Mouse (Mus musculus) cerebellum, adult (tissue): ENCODE data around the gene Nr2f6.
"Not testable (repeated sequence)": the region's sequence is repeated elsewhere in the genome, so short reads cannot be mapped to it uniquely, and the experiment has no call there.

Source experiments
- ATAC-seq: cut with Nextera tagmentation; 2 replicates; pipeline ENCODE4 v1.9.2; 2017; ENCODE audit warnings: mild to moderate bottlenecking, moderate library complexity, mixed read lengths; ENCODE audit not compliant: insufficient number of reproducible peaks, low FRiP score, low TSS enrichment

Gene Nr2f6

DNA sequence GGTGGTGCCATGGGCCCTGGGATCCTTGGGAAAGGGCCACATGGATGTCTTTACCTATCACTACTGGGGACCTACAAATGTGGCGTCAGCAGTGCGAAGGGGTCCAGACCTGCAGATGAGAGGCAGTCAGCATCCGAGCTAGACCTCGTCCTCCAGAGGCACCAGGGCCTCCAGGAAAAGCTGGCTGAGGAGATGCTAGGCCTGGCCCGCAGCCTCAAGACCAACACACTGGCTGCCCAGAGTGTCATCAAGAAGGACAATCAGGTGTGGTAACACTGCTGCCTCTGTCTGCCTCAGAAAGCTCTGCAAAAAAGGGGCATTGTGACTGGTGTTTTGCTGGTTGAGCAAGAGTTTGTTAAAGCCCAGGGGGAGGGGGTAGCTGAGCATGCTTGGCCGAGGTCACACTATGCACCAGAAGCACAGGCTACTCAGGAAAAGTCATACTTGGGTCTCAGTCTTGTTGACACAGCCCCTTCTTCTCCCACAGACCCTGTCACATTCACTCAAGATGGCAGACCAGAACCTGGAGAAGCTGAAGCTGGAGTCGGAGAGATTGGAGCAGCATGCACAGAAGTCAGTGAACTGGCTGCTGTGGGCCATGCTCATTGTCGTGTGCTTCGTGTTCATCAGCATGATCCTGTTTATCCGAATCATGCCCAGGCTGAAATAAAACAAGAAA lies 12.6 kb downstream of the Nr2f6 start:
- no peak for ATAC-seq

DNA sequence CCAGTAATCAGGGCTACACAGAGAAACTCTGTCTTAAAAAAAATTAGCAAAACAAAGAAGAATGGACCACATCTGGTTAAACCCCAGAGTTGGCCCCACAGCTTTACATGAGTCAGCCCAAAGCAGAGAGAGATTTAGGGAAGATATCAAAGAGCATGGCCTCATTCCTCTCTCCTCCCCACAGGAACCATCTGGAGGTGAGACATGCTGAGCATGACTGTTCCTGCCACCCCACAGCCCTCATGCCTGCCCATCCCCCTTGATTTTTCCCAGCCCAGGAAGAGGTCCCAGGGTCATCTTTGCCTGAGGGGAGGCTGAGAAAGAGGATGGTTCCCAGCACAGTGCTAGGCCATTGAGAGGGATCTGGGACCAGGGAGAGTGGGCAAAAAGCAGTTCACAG lies 13.4 kb downstream of the Nr2f6 start:
- ATAC-seq: no peak

DNA sequence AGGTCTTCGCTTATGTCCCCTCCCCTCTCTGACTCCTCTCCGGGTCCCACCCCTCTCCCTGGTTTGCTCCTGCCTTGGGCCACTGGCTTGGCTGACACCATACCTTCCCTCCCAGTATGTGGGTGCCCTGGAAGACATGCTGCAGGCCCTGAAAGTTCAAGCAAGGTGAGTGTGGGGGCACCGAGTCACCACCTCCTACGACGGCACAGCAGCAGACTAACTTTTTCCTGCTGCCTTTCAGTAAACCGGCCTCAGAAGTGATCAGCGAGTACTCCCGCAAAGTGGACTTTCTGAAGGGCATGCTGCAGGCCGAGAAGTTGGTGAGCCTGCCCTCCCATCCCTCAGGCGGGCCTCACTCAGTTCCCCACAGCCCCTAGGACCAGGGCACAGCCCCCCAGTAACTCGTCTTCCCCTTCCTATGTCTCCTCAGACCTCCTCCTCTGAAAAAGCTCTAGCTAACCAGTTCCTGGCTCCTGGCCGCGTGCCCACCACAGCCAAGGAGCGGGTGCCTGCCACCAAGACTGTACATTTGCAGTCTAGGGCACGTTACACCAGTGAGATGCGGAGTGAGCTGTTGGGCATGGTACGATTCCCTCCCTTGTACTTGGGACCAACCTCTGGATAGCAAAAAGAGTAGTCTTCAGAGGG lies 14.1 kb downstream of the Nr2f6 start:
- ATAC-seq: no peak

DNA sequence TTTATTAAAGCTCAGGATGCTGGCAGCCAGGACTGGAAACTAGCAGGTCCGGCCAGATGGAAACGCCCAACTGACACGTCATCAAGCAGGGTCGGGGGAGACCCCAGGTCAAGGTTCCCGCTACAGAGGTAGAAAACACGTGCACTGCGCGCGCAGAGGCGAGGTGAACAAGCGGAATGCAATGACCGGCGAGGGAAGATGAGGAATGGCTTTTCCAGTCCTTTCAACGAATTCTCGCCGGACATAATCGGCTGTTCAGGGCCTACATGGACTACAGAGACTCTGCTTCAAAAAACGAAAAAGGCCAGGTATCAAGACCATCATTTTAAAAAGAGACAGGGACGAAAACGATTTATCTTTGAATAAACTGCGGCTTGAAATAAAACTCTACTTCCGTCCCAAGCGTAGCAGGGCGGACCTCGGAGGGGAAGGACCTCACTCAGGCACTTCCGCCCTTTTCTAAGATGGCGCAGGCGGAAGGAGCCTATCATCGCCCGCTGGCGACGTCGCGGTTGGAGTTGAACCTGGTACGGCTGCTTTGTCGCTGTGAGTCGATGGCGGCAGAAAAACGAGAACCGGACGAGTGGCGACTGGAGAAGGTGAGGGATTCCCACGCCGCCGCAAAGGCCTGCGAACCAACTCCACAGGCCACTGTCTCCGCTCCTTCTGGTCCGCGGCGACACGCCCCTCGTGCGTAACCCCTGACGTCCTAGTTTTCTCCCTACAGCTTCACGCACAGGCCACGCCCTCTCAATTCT lies 14.8 kb downstream of the Nr2f6 start, which contains the start of gene Use1:
Gene Use1, plus strand, starts transcription at position 78 of the 758 bp plus-strand sequence.
- peak; percentile 69 for ATAC-seq

DNA sequence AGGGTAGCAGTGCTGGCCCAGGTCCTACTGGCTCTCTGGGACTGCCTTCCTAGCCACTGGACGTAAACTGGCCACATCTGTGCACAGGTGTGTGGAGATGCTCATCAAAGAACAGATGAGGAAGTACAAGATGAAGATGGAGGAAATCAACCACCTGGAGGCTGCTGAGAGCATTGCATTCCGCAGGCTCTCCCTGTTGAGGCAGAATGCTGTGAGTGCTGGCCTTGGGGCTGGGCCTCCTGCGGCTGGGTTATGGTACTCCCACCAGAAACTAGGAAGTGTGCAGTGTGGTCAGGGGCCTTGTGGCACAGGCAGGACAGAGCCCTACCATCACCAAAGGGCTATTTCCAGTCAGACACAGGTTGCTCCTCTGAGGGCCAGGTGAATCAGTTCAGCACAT lies 23.7 kb downstream of the Nr2f6 start:
- no peak for ATAC-seq

DNA sequence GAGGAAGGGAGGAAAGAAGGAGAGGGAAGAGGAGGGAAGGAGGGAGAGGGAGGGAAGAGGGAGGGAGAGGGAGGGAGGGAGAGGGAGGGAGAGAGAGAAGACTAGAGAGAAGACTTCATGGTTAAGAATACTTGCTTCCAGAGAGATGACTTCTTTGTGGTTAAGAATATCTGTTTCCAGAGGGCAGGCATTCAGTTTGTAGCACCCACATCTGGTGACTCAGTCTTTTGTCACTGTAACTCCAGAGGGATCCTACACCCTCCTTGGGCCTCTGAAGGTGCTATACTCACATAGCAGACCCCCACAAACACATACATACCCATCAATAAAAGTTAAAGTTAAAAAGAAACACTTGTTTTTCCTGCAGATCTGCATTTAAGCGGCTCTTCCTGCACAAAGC lies 30.2 kb downstream of the Nr2f6 start:
- no peak for ATAC-seq

DNA sequence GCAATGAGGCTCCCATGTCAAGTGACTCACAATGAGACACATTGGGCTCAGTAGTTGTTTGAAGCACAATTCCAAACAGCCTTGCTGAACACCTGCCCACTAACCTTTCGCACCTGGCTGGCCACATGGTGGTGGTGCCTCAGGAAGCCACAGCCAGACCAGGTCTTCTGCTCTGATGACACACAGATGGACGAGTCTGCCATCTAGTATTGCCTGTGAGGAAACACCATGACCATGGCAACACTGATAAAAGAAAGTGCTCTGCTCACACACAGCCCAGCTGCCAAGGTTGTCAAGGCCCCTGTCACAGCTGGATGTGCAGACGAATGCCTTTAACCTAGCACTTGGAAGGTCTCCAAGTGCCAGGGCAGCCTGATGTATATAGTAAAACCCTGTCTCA lies 30.6 kb downstream of the Nr2f6 start:
- ATAC-seq: no peak

DNA sequence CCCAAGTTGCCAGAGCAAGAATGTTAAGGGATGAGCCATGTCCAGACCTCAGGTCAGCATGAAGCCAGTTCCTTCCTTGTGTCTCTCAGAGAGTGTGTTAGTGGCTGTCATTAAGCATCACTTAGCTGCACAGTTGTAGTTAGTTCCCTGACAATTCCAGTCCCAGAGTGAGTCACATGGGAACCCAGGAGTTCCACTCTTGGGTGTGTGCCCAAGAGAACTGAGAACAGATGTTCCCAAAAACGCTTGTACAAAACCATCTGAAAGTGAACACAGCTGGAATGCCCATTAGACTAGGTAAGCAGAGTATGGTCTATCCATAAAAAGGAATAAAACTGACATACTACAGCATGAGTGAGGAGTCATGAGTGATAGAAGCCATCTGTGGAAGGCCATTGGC lies 35.2 kb downstream of the Nr2f6 start:
- no peak for ATAC-seq

DNA sequence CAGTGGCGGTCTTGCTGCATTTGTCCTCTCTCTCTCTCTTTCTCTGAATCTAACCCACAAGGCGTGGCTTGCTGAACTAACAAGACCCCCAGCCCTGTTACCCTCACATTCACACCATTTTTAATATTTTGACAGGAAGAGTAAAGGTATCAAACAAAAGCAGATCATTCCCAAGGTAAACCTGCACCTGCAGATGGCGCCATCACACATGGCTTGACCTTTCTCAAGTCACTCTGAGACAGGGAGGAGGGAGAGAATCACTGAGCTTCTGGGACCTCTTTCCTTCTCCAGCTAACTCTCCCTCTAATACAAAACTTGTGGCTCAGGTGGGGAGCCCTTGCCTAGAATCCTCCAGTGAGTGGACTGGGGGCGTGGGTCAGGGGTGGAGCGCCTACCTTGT lies 41.1 kb downstream of the Nr2f6 start:
- ATAC-seq: no peak

DNA sequence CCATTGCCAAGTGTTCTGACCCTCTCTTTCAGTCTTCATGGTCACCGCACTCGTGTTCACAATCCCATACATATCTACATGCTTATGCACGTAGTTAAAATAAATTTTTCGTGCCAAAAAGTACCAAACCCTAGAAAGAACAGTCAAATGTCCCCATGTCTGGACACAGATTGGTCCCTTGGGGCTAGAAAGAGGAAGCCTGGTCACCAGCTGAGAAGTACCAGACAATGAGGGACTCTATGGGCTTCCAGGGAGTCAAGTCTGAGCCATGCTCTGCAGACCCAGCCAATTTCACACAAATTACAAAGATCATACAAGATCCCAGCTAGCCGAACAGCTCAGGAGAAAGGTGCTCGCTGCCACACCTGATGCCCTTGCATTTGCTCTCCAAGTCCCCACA lies 43.9 kb downstream of the Nr2f6 start:
- not testable (repeated sequence) for ATAC-seq

DNA sequence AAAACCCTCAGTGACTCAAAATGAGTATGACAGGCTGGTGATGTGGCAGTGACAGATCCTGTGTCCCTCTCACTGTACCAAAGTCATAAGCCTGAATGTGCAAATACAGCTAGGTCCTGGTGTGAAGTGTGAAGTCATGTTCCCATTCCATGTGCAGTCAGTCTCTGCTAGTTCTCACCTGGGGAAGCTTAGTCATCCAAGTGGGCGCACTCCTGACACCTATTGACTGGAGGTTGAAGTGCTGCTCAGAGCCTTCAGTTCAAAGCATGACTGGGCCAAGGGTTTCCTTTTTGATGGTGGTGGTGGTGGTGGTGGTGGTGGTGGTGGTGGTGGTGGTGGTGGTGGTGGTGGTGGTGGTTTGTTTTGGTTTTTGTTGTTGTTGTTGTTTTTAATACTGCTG lies 56.9 kb downstream of the Nr2f6 start:
- ATAC-seq: no peak
